Mouse (Mus musculus) retina, postnatal 7 days (tissue): ENCODE data around the gene Lca5l.
"Not testable (repeated sequence)": the region's sequence is repeated elsewhere in the genome, so short reads cannot be mapped to it uniquely, and the experiment has no call there.

ENCODE experiments used
- DNase-seq: peaks from one replicate; pipeline ENCODE4 v3.0.0-alpha.2; 2012; ENCODE audit warnings: low read depth, low spot score

Gene Lca5l

GRCm38 (mm10) chr16:96168837-96169236 is 23.2 kb downstream of the Lca5l start:
- DNase-seq: no peak

GRCm38 (mm10) chr16:96165723-96166264 is 26.3 kb downstream of the Lca5l start:
- no peak for DNase-seq

- no peak for DNase-seq
Measured at GRCm38 (mm10) chr16:96161336-96161735, 30.7 kb downstream of the Lca5l start.

- DNase-seq: no peak
Measured at GRCm38 (mm10) chr16:96160927-96161326, 31.1 kb downstream of the Lca5l start.

GRCm38 (mm10) chr16:96159794-96160346 is 32.2 kb downstream of the Lca5l start:
- no peak for DNase-seq

GRCm38 (mm10) chr16:96159091-96159731 is 32.9 kb downstream of the Lca5l start:
- DNase-seq: peak; percentile 36

GRCm38 (mm10) chr16:96158511-96159080 is 33.5 kb downstream of the Lca5l start:
- DNase-seq: no peak

- no peak for DNase-seq
Measured at GRCm38 (mm10) chr16:96157171-96157570, 34.9 kb downstream of the Lca5l start.

- DNase-seq: no peak
Measured at GRCm38 (mm10) chr16:96156019-96156418, 36.1 kb downstream of the Lca5l start.

- no peak for DNase-seq
Measured at GRCm38 (mm10) chr16:96154476-96154875, 37.6 kb downstream of the Lca5l start.

- peak; percentile 57 for DNase-seq
Measured at GRCm38 (mm10) chr16:96151551-96151950, 40.5 kb downstream of the Lca5l start.

- DNase-seq: no peak
Measured at GRCm38 (mm10) chr16:96150995-96151394, 41.1 kb downstream of the Lca5l start.

- DNase-seq: no peak
Measured at GRCm38 (mm10) chr16:96149311-96149710, 42.8 kb downstream of the Lca5l start.

GRCm38 (mm10) chr16:96148834-96149233 is 43.2 kb downstream of the Lca5l start:
- no peak for DNase-seq

GRCm38 (mm10) chr16:96145814-96146213 is 46.3 kb downstream of the Lca5l start:
- no peak for DNase-seq

GRCm38 (mm10) chr16:96145110-96145800 is 46.8 kb downstream of the Lca5l start, which contains the start of gene Wrb:
Wrb (plus strand) TSS chr16:96145407.
- DNase-seq: peak; percentile 100

GRCm38 (mm10) chr16:96144748-96145109 is 47.3 kb downstream of the Lca5l start:
- DNase-seq: not testable (repeated sequence)

GRCm38 (mm10) chr16:96128466-96128865 is 63.6 kb downstream of the Lca5l start:
- no peak for DNase-seq

GRCm38 (mm10) chr16:96127657-96128344 is 64.3 kb downstream of the Lca5l start, which contains the start of gene Hmgn1:
Hmgn1 (minus strand) TSS chr16:96127729.
- peak; percentile 92 for DNase-seq

GRCm38 (mm10) chr16:96127288-96127656 is 64.8 kb downstream of the Lca5l start:
- DNase-seq: no peak

- no peak for DNase-seq
Measured at GRCm38 (mm10) chr16:96126684-96127171, 65.3 kb downstream of the Lca5l start.
